Mouse (Mus musculus) thymus, postnatal 14 days (tissue): Measurements from ENCODE around the gene Kcp.

Source experiments
- DNase-seq: peaks from one replicate; pipeline ENCODE4 v3.0.0; 2021

The Kcp gene

GRCm38 (mm10) chr6:29507447-29508309, at the start of gene Kcp:
Gene Kcp (minus strand): TSS chr6:29507952.
- no peak for DNase-seq

- DNase-seq: no peak
Measured at GRCm38 (mm10) chr6:29557112-29557511, 49.4 kb upstream of the Kcp start.

- no peak for DNase-seq
Measured at GRCm38 (mm10) chr6:29552526-29552925, 44.8 kb upstream of the Kcp start.

- no peak for DNase-seq
Measured at GRCm38 (mm10) chr6:29548086-29548485, 40.3 kb upstream of the Kcp start.

GRCm38 (mm10) chr6:29547582-29547981, 39.8 kb upstream of the Kcp start:
- DNase-seq: no peak

- DNase-seq: no peak
Measured at GRCm38 (mm10) chr6:29545611-29546010, 37.9 kb upstream of the Kcp start.

GRCm38 (mm10) chr6:29540956-29541355, 33.2 kb upstream of the Kcp start:
- no peak for DNase-seq

GRCm38 (mm10) chr6:29540223-29540622, 32.5 kb upstream of the Kcp start:
- no peak for DNase-seq

- no peak for DNase-seq
Measured at GRCm38 (mm10) chr6:29539502-29539901, 31.8 kb upstream of the Kcp start.

- no peak for DNase-seq
Measured at GRCm38 (mm10) chr6:29537221-29537620, 29.5 kb upstream of the Kcp start.

- no peak for DNase-seq
Measured at GRCm38 (mm10) chr6:29536651-29537193, 29.0 kb upstream of the Kcp start.

GRCm38 (mm10) chr6:29535316-29535715, 27.6 kb upstream of the Kcp start:
- DNase-seq: no peak

GRCm38 (mm10) chr6:29530050-29530449, 22.3 kb upstream of the Kcp start:
- no peak for DNase-seq

- no peak for DNase-seq
Measured at GRCm38 (mm10) chr6:29529444-29529820, 21.7 kb upstream of the Kcp start.

GRCm38 (mm10) chr6:29528561-29529443, 21.1 kb upstream of the Kcp start:
- no peak for DNase-seq

GRCm38 (mm10) chr6:29528165-29528505, 20.4 kb upstream of the Kcp start:
- no peak for DNase-seq

- no peak for DNase-seq
Measured at GRCm38 (mm10) chr6:29527361-29528164, 19.8 kb upstream of the Kcp start.

- peak; percentile 52 for DNase-seq
Measured at GRCm38 (mm10) chr6:29526281-29527251, 18.8 kb upstream of the Kcp start, which contains the start of gene Irf5. Gene Irf5 (plus strand): TSS chr6:29526625.

GRCm38 (mm10) chr6:29525256-29525655, 17.5 kb upstream of the Kcp start:
- DNase-seq: peak; percentile 38

GRCm38 (mm10) chr6:29524034-29524489, 16.3 kb upstream of the Kcp start:
- no peak for DNase-seq

- DNase-seq: no peak
Measured at GRCm38 (mm10) chr6:29523301-29524033, 15.7 kb upstream of the Kcp start.
